Mouse (Mus musculus) retina, postnatal 7 days (tissue): ENCODE data around the gene Gfer.
A peak's percentile ranks its signal among the peaks of the same experiment; 100 is the strongest.
"Not testable (repeated sequence)": the region's sequence is repeated elsewhere in the genome, so short reads cannot be mapped to it uniquely, and the experiment has no call there.

ENCODE experiments used
- DNase-seq: peaks from one replicate; pipeline ENCODE4 v3.0.0-alpha.2; 2012; ENCODE audit warnings: low read depth, low spot score

The Gfer gene

GRCm38 (mm10) chr17:24687146-24687595, 8.8 kb downstream of the Gfer start:
- DNase-seq, result no peak

- DNase-seq, result no peak
Observed at GRCm38 (mm10) chr17:24686514-24686913, 9.4 kb downstream of the Gfer start.

- DNase-seq, result no peak
Observed at GRCm38 (mm10) chr17:24677500-24678080, 18.4 kb downstream of the Gfer start.

GRCm38 (mm10) chr17:24676877-24677276, 19.1 kb downstream of the Gfer start:
- DNase-seq, result no peak

- DNase-seq, result peak; percentile 56
Observed at GRCm38 (mm10) chr17:24676187-24676586, 19.8 kb downstream of the Gfer start.

- no peak for DNase-seq
Observed at GRCm38 (mm10) chr17:24674277-24674676, 21.7 kb downstream of the Gfer start.

DNA sequence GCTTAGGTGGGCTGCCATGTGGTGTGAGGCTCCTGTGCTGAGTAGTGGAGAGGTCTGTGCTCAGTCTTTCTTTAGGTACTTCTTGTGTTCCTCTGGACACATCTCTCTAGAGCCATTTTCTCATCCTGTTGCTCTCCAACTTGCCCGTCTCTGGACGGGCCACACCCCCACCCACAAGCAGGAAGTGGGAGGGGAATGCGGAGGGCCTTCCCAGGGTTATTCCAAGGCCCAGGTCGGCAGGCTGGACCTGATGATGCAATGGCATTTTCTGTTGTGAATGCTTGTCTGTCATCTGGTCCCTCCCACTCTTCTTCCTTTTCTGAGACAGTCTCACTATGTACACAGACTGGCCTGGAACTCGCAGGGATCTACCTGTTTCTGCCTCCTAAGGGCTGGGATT, 23.8 kb downstream of the Gfer start:
- DNase-seq, result no peak

GRCm38 (mm10) chr17:24671346-24671745, 24.6 kb downstream of the Gfer start:
- no peak for DNase-seq

DNA sequence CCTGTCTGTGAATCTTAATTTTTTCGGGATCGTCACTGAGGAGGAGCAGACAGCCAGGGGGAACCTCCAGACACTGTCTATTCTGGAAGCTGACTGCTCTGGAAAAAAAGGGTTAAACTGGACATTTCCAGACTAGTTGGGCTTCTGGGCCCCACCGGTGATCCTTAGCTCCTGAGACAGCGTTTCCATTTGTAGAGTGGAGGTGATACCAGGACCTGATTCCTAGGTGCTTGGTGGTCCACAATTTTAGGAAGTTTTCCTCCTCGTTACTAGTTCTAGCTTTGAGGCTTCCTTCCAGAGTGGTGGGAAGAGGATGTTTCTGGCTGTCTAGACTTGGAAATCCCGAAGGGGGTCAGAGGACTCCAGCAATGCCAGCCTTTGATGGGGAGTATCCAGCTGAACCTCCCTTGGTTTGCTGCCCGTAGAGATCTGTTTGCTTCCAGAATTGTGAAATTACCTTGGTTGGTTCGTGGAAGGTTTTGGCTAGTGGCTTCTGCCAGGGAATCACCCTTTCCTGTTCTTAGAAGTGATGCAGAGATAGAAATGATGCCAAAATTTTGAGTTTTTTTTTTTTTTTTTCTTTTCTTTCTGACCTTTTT, 25.6 kb downstream of the Gfer start:
- DNase-seq, result no peak

- DNase-seq, result peak; percentile 89
Observed at GRCm38 (mm10) chr17:24669545-24670245, 26.3 kb downstream of the Gfer start, which contains the start of gene Zfp598. Gene Zfp598 (plus strand): TSS chr17:24669687.

GRCm38 (mm10) chr17:24669214-24669544, 26.8 kb downstream of the Gfer start:
- DNase-seq, result not testable (repeated sequence)

DNA sequence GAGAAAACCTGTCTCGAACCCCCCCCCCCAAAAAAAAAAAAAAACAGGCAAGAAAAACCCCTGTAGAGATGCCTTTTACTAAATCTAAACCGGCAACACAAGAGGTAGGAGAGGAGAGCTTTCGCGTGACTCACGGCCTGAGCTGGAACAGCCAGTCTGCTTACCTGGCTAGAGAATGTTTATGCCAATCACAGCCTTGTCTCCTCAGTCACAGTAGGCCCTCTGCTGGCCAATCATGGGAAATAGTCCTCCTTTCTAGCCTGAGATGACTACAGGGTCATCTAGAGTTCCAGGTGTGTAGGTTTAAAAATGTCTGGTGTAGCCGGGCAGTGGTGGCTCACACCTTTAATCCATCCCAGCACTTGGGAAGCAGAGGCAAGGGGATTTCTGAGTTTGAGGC, 28.5 kb downstream of the Gfer start:
- DNase-seq, result peak; percentile 50

DNA sequence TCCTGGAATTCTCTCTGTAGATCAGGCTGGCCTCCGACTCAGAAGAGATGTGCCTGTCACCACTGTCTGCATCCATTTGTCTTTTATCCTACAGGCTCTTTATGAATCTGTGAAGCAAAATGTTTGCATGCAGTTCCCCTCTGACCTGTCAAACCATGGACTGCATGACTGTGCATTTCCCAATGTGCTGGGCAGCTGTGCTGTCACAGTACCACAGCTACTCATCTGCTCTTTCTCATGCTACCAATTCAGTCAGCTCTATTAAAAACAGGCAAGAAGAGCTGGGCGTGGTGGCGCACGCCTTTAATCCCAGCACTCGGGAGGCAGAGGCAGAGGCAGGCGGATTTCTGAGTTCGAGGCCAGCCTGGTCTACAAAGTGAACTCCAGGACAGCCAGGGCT, 28.9 kb downstream of the Gfer start:
- not testable (repeated sequence) for DNase-seq

- DNase-seq, result no peak
Observed at GRCm38 (mm10) chr17:24658017-24658758, 37.8 kb downstream of the Gfer start, which contains the start of gene Npw. Gene Npw (minus strand): TSS chr17:24658457.

GRCm38 (mm10) chr17:24654969-24655368, 41.0 kb downstream of the Gfer start:
- DNase-seq, result no peak

- DNase-seq, result peak; percentile 60
Observed at GRCm38 (mm10) chr17:24653967-24654710, 41.8 kb downstream of the Gfer start.

- no peak for DNase-seq
Observed at GRCm38 (mm10) chr17:24651835-24652234, 44.1 kb downstream of the Gfer start.

DNA sequence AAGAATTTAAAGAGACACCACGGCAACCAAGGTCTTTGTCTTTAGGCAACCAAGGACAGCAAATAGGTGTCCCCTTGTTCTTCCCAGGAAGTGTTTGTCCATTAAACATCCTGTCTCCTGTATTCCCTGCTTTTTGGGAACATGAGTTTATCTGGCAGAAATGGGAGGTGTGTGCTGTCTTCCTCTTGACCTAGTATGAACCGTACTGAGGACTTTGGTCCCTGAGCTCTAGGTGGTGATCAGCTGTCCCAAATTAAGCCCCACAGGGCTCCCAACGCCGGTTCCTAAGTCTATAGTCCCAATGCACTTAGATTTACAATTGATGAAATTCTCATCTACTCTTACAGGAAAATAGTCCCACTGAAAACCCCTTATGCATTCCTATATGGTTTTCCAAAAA, 45.2 kb downstream of the Gfer start:
- DNase-seq, result no peak

GRCm38 (mm10) chr17:24650070-24650616, 45.8 kb downstream of the Gfer start, which contains the start of gene Slc9a3r2:
Gene Slc9a3r2 (minus strand): TSS chr17:24650327.
- DNase-seq, result no peak

DNA sequence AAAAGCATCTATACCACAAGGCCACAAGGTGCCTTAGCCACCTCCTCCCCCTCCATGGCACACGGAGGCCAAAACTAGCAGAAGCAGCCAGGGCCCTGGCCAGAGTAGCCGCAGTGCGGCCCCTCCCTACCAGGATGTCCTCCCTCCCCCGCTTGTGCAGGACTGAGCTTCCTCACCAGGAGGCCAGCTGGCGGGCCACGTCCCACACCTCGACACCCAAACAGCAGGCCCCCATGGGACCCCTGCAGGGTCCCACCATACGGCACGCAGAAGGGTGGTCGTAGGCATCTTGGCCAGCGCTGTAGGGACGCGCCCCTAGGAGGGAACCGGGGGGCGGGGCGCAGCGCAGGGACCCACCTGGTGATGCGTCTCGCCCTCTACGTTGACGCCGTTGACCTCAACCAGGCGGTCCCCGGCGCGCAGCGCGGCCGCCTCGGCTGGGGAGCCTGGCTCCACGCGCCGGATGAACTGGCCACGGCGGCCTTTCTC, 46.3 kb downstream of the Gfer start:
- DNase-seq, result no peak
